7 mouse cellular contexts compared by ENCODE assay signal in genomic region chr3:135862804-135863203, GRCm38 (mm10). TPM values are rescaled to one million over a fixed set of nuclear protein-coding genes. Genes with fewer than 3 reads are reported as not detected.
DNase-seq lines count a peak whose midpoint lies in the region; ATAC-seq lines count a peak whose summit lies in the region.

No protein-coding gene starts in this region.

- peak; percentile 59 for ATAC-seq in granulocyte monocyte progenitor cell, adult 5-6 weeks (replicated peaks; ENCODE audit: poor library complexity, severe bottlenecking)

- DNase-seq in urinary bladder, postnatal 36 days (ENCODE audit: low spot score in 2 of 2): peak; percentile 19 to 32
- no peak for DNase-seq in urinary bladder, postnatal 4 days (ENCODE audit: low spot score in 2 of 2)
- DNase-seq in cerebellum, adult 9-11 months: peak; percentile 31
- DNase-seq in layer of hippocampus, adult 9-11 months: peak; percentile 51
- peak; percentile 58 for DNase-seq in mesoderm, embryonic 11.5 days (ENCODE audit: low read depth, low spot score)
- no peak for DNase-seq in gastrocnemius, postnatal 10 days

RNA-seq across cellular contexts. Expression of gene Slc39a8, which starts 37.7 kb away (rescaled TPM):
- total RNA-seq in granulocyte monocyte progenitor cell, adult 5-6 weeks (2014; fragmentation: Nextera tagmentation): 5.8 and 10.4 TPM in 2 replicates
- 11.3 and 15.0 TPM in 2 replicates for total RNA-seq in granulocyte monocyte progenitor cell, adult 5-6 weeks (2017)
- 1 to 10 TPM; 1.3 to 1.5 TPM for total RNA-seq in gastrocnemius, postnatal 10 days (2021)

Comparison
In these comparisons a context has a peak if more than half of its experiments do, and no peak if none do; other contexts are left out.
1. DNase-seq: peak in urinary bladder, postnatal 36 days (2 of 2), cerebellum, adult 9-11 months (single experiment), layer of hippocampus, adult 9-11 months (single experiment) and mesoderm, embryonic 11.5 days (single experiment); none in urinary bladder, postnatal 4 days (0 of 2) and gastrocnemius, postnatal 10 days (single experiment).